ENCODE assay signal across 13 mouse cellular contexts in genomic region chr2:163411840-163412239, GRCm38 (mm10). TPM values are rescaled to one million over a fixed set of nuclear protein-coding genes. Genes with fewer than 3 reads are reported as not detected.
"Had no signal": no experiment of that assay in that cellular context is flagged by ENCODE, and none has a peak within 500 bp of the region (broad histone marks: within the 10 kb centered on the region; RNA-seq: fewer than 3 reads in every experiment).

No protein-coding gene starts in this region.

- H3K27me3 ChIP-seq: midbrain, embryonic 13.5 days had no signal

- H3K9ac ChIP-seq: liver, embryonic 14.5 days; midbrain, embryonic 13.5 days had no signal

- DNase-seq: kidney, adult 8-10 months; kidney, postnatal 25 days; lung, adult 2 months; lung, postnatal 36 days; spleen, adult 18-20 months; thymus, adult 18-20 months; thymus, postnatal 36 days had no signal

- H3K27ac ChIP-seq: limb, embryonic 10.5 days; liver, embryonic 14.5 days; midbrain, embryonic 13.5 days had no signal

- H3K4me3 ChIP-seq: limb, embryonic 10.5 days; midbrain, embryonic 13.5 days had no signal

- ATAC-seq: lung, postnatal 0 days; midbrain, embryonic 13.5 days had no signal

- H3K4me1 ChIP-seq: limb, embryonic 10.5 days; midbrain, embryonic 13.5 days had no signal

RNA-seq across cellular contexts. Expression of gene Jph2, which starts 14.0 kb away (rescaled TPM):
- total RNA-seq: megakaryocyte progenitor cell, adult 5-6 weeks; neutrophil, adult 5-6 weeks had no signal

RNA-seq across cellular contexts. Expression of gene Gdap1l1, which starts 26.4 kb away (rescaled TPM):
- total RNA-seq: megakaryocyte progenitor cell, adult 5-6 weeks; neutrophil, adult 5-6 weeks had no signal
